Mouse (Mus musculus): ENCODE measurements at regions not wholly inside any gene's neighbourhood (a gene's known extent, or its start where the extent isn't known, plus 50 kb on each side); places are given as distances from the start of the nearest gene placed in this dataset.

DNA sequence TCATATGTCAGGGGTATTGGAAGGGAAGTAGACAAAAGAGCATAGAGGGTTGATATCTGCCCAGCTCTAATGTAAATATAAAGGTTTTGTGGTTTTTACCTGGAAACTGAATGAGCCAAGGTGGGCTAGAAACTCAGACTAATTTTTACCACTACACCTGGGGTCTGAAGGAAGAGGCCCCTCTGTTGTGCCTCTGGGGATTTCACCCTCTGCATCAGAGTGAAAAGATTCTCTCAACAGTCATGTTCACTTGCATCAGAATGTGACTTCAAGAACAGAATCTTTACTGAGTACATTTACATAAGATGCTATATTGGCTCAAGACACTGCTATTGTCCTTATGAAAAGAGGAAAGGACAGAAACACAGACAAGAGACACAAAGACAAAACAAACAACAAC, 110.2 kb upstream of the Pik3r1 start:
- H3K4me2 ChIP-seq (ENCODE audit: low read depth, low read length): no peak overlapping the region
- H3K9me3 ChIP-seq (ENCODE audit: low read length): no peaks in the 10 kb centered on the region
- H3K27ac ChIP-seq: no peak overlapping the region
- DNase-seq (ENCODE audit: low spot score) (no peak), ATAC-seq (no peak)
- H3K9ac ChIP-seq (replicated peaks; ENCODE audit: low read length): no peak overlapping the region
- no peak overlapping the region for H3K4me3 ChIP-seq (ENCODE audit: low read length)
- H3K4me1 ChIP-seq (ENCODE audit: insufficient read depth, low read length): no peaks in the 10 kb centered on the region
- TF ChIP-seq CTCF (IDR thresholded peaks at IDR 0.05; ENCODE audit: low read depth): no peak
- no peaks in the 10 kb centered on the region for H3K27me3 ChIP-seq (ENCODE audit: insufficient read depth, low read length)
- H3K36me3 ChIP-seq (ENCODE audit: insufficient read depth, low read length): no peaks in the 10 kb centered on the region

DNA sequence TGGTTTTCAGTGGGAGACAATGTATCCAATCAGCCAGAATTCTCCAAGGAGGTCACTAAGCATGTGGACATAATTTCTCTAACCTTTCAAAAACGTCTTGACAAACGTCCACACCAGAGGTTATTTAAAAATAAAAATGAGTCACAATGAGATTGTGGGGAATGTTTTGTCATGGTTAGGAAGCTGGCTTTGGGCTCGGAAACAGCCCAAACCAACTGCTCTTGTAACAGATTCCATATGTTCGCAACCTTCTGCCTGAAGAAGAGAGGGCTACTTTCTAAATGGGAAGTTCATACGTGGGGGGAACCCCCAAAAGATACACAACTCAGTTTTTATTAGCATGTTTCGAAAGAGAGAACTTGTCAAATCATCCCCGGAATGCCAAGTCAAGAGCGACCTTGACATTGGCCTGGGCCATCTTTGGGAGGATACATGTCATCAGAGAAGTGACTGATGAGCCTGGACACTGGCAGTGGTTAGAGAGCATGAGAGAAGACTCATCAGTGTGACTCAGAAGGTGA, 111.6 kb upstream of the Pik3r1 start:
- ATAC-seq (no peak), DNase-seq (ENCODE audit: low spot score) (no peak)
- H3K9me3 ChIP-seq (ENCODE audit: low read length): no peaks in the 10 kb centered on the region
- WGBS: 79% methylated on average over 8 of the region's 8 CpGs
- H3K4me2 ChIP-seq (ENCODE audit: low read depth, low read length): no peak overlapping the region
- no peaks in the 10 kb centered on the region for H3K27me3 ChIP-seq (ENCODE audit: insufficient read depth, low read length)
- H3K4me1 ChIP-seq (ENCODE audit: insufficient read depth, low read length): no peaks in the 10 kb centered on the region
- no peak for TF ChIP-seq CTCF (IDR thresholded peaks at IDR 0.05; ENCODE audit: low read depth)
- H3K27ac ChIP-seq: no peak overlapping the region
- H3K9ac ChIP-seq (replicated peaks; ENCODE audit: low read length): no peak overlapping the region
- no peak overlapping the region for H3K4me3 ChIP-seq (ENCODE audit: low read length)
- no peaks in the 10 kb centered on the region for H3K36me3 ChIP-seq (ENCODE audit: insufficient read depth, low read length)

DNA sequence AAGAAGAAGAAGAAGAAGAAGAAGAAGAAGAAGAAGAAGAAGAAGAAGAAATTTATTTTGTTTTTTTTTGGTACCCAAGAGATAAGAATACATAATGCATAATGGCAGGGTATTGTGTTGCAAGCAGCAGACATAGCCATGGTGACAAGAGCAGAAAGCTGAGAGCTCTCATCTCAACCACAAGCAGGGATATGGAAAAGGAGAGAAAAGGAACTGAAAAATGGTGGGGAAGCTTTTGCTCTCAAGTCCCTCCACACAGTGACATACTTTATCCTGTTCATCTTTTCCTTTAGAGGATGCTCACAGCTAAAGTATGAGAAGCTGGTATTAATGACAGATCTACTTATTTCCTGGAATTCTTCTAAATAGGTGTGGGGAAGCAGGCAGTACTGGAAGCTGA, 115.2 kb upstream of the Pik3r1 start:
- no peaks in the 10 kb centered on the region for H3K4me1 ChIP-seq (ENCODE audit: insufficient read depth, low read length)
- ATAC-seq: no peak
- H3K4me2 ChIP-seq (ENCODE audit: low read depth, low read length): no peak overlapping the region
- H3K4me3 ChIP-seq (ENCODE audit: low read length): no peak overlapping the region
- TF ChIP-seq CTCF (IDR thresholded peaks at IDR 0.05; ENCODE audit: low read depth): no peak
- H3K27ac ChIP-seq: no peak overlapping the region
- no peaks in the 10 kb centered on the region for H3K36me3 ChIP-seq (ENCODE audit: insufficient read depth, low read length)
- H3K9me3 ChIP-seq (ENCODE audit: low read length): no peaks in the 10 kb centered on the region
- H3K9ac ChIP-seq (replicated peaks; ENCODE audit: low read length): no peak overlapping the region
- DNase-seq (ENCODE audit: low spot score): no peak
- no peaks in the 10 kb centered on the region for H3K27me3 ChIP-seq (ENCODE audit: insufficient read depth, low read length)

DNA sequence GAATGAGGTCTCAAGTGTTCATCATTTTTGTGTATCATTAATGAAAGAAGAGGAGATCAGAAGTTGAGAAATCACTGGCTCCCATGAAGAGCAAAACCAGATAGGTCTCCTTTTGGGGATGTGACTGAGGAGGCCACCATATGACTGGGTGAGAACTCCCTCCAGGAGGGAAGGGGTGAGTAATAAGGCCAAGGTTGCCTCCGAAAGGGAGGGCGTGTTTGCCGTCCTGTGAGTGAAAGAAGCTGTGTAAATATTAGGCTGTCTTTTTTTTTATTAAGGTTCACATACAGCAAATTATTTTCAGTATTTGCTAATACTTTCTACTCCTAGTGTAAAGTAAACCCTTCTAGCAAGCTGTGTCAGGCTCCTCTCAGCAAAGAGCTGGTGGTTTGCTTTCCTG, 116.7 kb upstream of the Pik3r1 start:
- no peak for ATAC-seq
- no peak overlapping the region for H3K9ac ChIP-seq (replicated peaks; ENCODE audit: low read length)
- H3K27ac ChIP-seq: no peak overlapping the region
- no peak for TF ChIP-seq CTCF (IDR thresholded peaks at IDR 0.05; ENCODE audit: low read depth)
- H3K4me2 ChIP-seq (ENCODE audit: low read depth, low read length): no peak overlapping the region
- no peak for DNase-seq (ENCODE audit: low spot score)
- WGBS: 95% methylated on average over 3 of the region's 3 CpGs
- H3K9me3 ChIP-seq (ENCODE audit: low read length): no peaks in the 10 kb centered on the region
- H3K36me3 ChIP-seq (ENCODE audit: insufficient read depth, low read length): no peaks in the 10 kb centered on the region
- no peaks in the 10 kb centered on the region for H3K27me3 ChIP-seq (ENCODE audit: insufficient read depth, low read length)
- no peak overlapping the region for H3K4me3 ChIP-seq (ENCODE audit: low read length)
- no peaks in the 10 kb centered on the region for H3K4me1 ChIP-seq (ENCODE audit: insufficient read depth, low read length)

DNA sequence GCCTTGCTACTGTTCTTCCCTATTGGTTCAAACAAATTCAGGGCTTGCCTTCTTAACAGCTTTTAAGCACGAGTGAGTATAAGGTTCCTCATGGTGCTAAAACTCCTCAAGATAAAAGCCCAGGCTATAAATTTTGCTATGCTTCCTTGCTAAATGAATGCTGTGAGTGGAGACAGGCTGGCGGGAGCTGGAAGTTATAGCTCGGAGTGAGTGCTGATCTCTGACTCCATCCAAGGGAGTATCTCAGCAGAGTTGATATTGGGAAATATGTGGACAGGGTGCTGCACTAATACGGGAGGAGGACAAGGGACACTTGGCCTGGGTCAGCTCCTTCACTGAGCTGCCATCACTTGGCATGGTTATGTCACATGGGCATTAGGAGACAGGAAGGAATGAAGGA, 123.5 kb upstream of the Pik3r1 start:
- Histone ChIP-seq H3K4me2 (ENCODE audit: low read depth, low read length) (no peak overlapping the region), H3K9me3 (ENCODE audit: low read length) (no peaks in the 10 kb centered on the region), H3K9ac (replicated peaks; ENCODE audit: low read length) (no peak overlapping the region), H3K4me3 (ENCODE audit: low read length) (no peak overlapping the region), H3K4me1 (ENCODE audit: insufficient read depth, low read length) (no peaks in the 10 kb centered on the region), H3K27me3 (ENCODE audit: insufficient read depth, low read length) (no peaks in the 10 kb centered on the region), H3K36me3 (ENCODE audit: insufficient read depth, low read length) (no peaks in the 10 kb centered on the region), H3K27ac (no peak overlapping the region)
- no peak for DNase-seq (ENCODE audit: low spot score)
- WGBS: 93% methylated on average over 4 of the region's 4 CpGs
- ATAC-seq: no peak
- TF ChIP-seq CTCF (IDR thresholded peaks at IDR 0.05; ENCODE audit: low read depth): no peak

DNA sequence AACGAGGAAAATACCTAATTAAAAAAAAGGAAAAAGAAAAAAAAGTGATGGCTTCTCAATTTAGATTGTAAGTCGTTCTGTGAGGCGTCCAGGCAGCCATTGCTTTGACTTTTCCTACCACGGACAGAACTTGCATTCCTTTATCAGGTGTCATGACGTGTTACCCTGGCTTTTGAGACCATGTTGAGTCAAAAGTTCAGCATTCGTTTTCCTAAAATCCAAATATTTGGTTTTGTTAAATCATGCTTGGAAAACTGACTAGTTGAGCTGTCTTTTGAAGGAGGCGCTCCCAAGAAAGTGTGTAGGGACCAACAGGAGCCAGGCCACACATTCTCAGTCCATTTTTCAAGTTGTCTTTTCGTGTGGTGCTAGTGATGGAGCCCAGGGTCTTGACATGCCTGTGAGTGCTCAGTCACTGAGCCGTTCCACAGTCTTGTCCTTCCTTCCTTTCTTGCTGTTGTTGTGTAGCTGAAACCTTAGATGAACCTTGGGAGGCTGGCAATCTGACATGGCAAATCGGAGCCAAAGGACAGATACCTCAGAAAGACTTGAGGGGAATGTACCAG, 125.1 kb upstream of the Pik3r1 start:
- TF ChIP-seq CTCF (IDR thresholded peaks at IDR 0.05; ENCODE audit: low read depth): no peak
- H3K27me3 ChIP-seq (ENCODE audit: insufficient read depth, low read length): no peaks in the 10 kb centered on the region
- H3K4me3 ChIP-seq (ENCODE audit: low read length): no peak overlapping the region
- H3K9me3 ChIP-seq (ENCODE audit: low read length): no peaks in the 10 kb centered on the region
- no peaks in the 10 kb centered on the region for H3K4me1 ChIP-seq (ENCODE audit: insufficient read depth, low read length)
- no peak overlapping the region for H3K4me2 ChIP-seq (ENCODE audit: low read depth, low read length)
- H3K9ac ChIP-seq (replicated peaks; ENCODE audit: low read length): no peak overlapping the region
- DNase-seq (ENCODE audit: low spot score): no peak
- no peaks in the 10 kb centered on the region for H3K36me3 ChIP-seq (ENCODE audit: insufficient read depth, low read length)
- no peak for ATAC-seq
- WGBS: 91% methylated on average over 10 of the region's 10 CpGs
- no peak overlapping the region for H3K27ac ChIP-seq

DNA sequence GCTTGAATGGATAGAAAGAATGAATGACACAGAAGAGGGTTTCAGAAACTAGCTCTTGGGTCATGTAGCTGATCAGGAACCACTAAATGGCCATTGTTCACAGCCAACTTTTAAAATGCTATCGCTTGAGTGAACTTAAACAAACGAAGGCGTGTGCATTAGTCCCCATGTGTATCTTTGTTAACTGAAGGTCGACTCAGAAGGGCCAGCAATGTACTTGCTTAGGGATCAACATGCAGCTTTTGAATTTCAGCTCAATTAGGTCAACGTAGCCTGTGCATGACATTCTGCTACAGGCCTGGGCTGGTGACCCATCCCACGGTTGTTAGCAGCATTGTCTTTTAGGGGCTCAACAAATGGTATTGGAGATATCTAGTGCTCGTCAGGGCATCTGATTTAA, 127.1 kb upstream of the Pik3r1 start:
- no peak overlapping the region for H3K4me3 ChIP-seq (ENCODE audit: low read length)
- DNase-seq (ENCODE audit: low spot score): no peak
- H3K4me2 ChIP-seq (ENCODE audit: low read depth, low read length): no peak overlapping the region
- H3K27ac ChIP-seq: no peak overlapping the region
- no peaks in the 10 kb centered on the region for H3K27me3 ChIP-seq (ENCODE audit: insufficient read depth, low read length)
- no peak for ATAC-seq
- no peaks in the 10 kb centered on the region for H3K9me3 ChIP-seq (ENCODE audit: low read length)
- H3K36me3 ChIP-seq (ENCODE audit: insufficient read depth, low read length): no peaks in the 10 kb centered on the region
- no peak for TF ChIP-seq CTCF (IDR thresholded peaks at IDR 0.05; ENCODE audit: low read depth)
- WGBS: 62% methylated on average over 7 of the region's 7 CpGs
- H3K9ac ChIP-seq (replicated peaks; ENCODE audit: low read length): no peak overlapping the region
- H3K4me1 ChIP-seq (ENCODE audit: insufficient read depth, low read length): no peaks in the 10 kb centered on the region
